Mouse (Mus musculus) B cell, adult 2 months (primary cell): ENCODE results near the gene Ifnl2.
"Not testable (repeated sequence)": the region's sequence is repeated elsewhere in the genome, so short reads cannot be mapped to it uniquely, and the experiment has no call there.

Experiments used
- DNase-seq, 2 experiments: peaks; one replicate each; pipeline ENCODE4 v3.0.0; 2022

Ifnl2 gene

GRCm38 (mm10) chr7:28510405-28510974 is at the start of gene Ifnl2:
Ifnl2 (minus strand) TSS chr7:28510455.
- DNase-seq: not testable (repeated sequence)

- DNase-seq: no peak
Measured at GRCm38 (mm10) chr7:28558486-28558885, 48.2 kb upstream of the Ifnl2 start.

GRCm38 (mm10) chr7:28557708-28558107 is 47.5 kb upstream of the Ifnl2 start:
- DNase-seq: no peak

- no peak for DNase-seq
Measured at GRCm38 (mm10) chr7:28557069-28557468, 46.8 kb upstream of the Ifnl2 start.

- no peak for DNase-seq
Measured at GRCm38 (mm10) chr7:28555939-28556535, 45.8 kb upstream of the Ifnl2 start.

- no peak for DNase-seq
Measured at GRCm38 (mm10) chr7:28553076-28553475, 42.8 kb upstream of the Ifnl2 start.

GRCm38 (mm10) chr7:28547628-28548027 is 37.4 kb upstream of the Ifnl2 start:
- DNase-seq: no peak

- no peak for DNase-seq
Measured at GRCm38 (mm10) chr7:28547154-28547553, 36.9 kb upstream of the Ifnl2 start, which contains the start of gene Nccrp1. Nccrp1 (minus strand) TSS chr7:28547254.

- DNase-seq: peak in 1 of 2 experiments; percentile 12
Measured at GRCm38 (mm10) chr7:28546649-28547048, 36.4 kb upstream of the Ifnl2 start.

- DNase-seq: no peak
Measured at GRCm38 (mm10) chr7:28545891-28546210, 35.6 kb upstream of the Ifnl2 start.

- DNase-seq: peak; percentile 17 to 25
Measured at GRCm38 (mm10) chr7:28545048-28545890, 35.0 kb upstream of the Ifnl2 start.

GRCm38 (mm10) chr7:28544051-28544601 is 33.9 kb upstream of the Ifnl2 start:
- no peak for DNase-seq

- no peak for DNase-seq
Measured at GRCm38 (mm10) chr7:28540526-28540925, 30.3 kb upstream of the Ifnl2 start, which contains the start of gene Sycn. Sycn (plus strand) TSS chr7:28540885.

- DNase-seq: peak in 1 of 2 experiments; percentile 36
Measured at GRCm38 (mm10) chr7:28538886-28539285, 28.6 kb upstream of the Ifnl2 start.

- DNase-seq: no peak
Measured at GRCm38 (mm10) chr7:28532005-28532404, 21.8 kb upstream of the Ifnl2 start.

- DNase-seq: peak; percentile 95
Measured at GRCm38 (mm10) chr7:28527922-28528719, 17.9 kb upstream of the Ifnl2 start.

- DNase-seq: not testable (repeated sequence)
Measured at GRCm38 (mm10) chr7:28522536-28522935, 12.3 kb upstream of the Ifnl2 start, which contains the start of gene Ifnl3. Ifnl3 (plus strand) TSS chr7:28522836.

- DNase-seq: no peak
Measured at GRCm38 (mm10) chr7:28511441-28511840, 1.2 kb upstream of the Ifnl2 start.

- not testable (repeated sequence) for DNase-seq
Measured at GRCm38 (mm10) chr7:28509121-28509520, 1.1 kb downstream of the Ifnl2 start.

GRCm38 (mm10) chr7:28505585-28505984 is 4.7 kb downstream of the Ifnl2 start:
- peak in 1 of 2 experiments; percentile 21 for DNase-seq

GRCm38 (mm10) chr7:28495426-28495825 is 14.8 kb downstream of the Ifnl2 start:
- DNase-seq: no peak

- no peak for DNase-seq
Measured at GRCm38 (mm10) chr7:28492310-28492709, 17.9 kb downstream of the Ifnl2 start.

- no peak for DNase-seq
Measured at GRCm38 (mm10) chr7:28490903-28491302, 19.4 kb downstream of the Ifnl2 start.
